Mouse (Mus musculus) midbrain, embryonic 10.5 days (tissue): ENCODE data around the gene Smok2b. TPM values are rescaled to one million over a fixed set of nuclear protein-coding genes. Genes with fewer than 3 reads are reported as not detected.
"Not testable (repeated sequence)": the region's sequence is repeated elsewhere in the genome, so short reads cannot be mapped to it uniquely, and the experiment has no call there.

Source experiments
- DNase-seq: peaks from one replicate; pipeline ENCODE4 v3.0.0-alpha.2; 2017; ENCODE audit warnings: low spot score
- H3K27ac ChIP-seq: fragments of 300-500 bp; sonication (generic); replicated peaks from 2 replicates; pipeline ENCODE4 v1.5.1; 2016; ENCODE audit warnings: mild to moderate bottlenecking
- H3K27me3 ChIP-seq: fragments of 300-500 bp; sonication (generic); 2 replicates; pipeline ENCODE4 v1.6.1; 2016; ENCODE audit warnings: low read depth, mild to moderate bottlenecking; ENCODE audit not compliant: poor library complexity, severe bottlenecking
- H3K36me3 ChIP-seq: fragments of 300-500 bp; sonication (generic); 2 replicates; pipeline ENCODE4 v1.6.1; 2016; ENCODE audit warnings: mild to moderate bottlenecking, moderate library complexity
- H3K4me1 ChIP-seq: fragments of 300-500 bp; sonication (generic); 2 replicates; pipeline ENCODE4 v1.6.1; 2016
- H3K4me3 ChIP-seq: fragments of 300-500 bp; sonication (generic); 2 replicates; pipeline ENCODE4 v1.5.1; 2016; ENCODE audit warnings: mild to moderate bottlenecking, moderate library complexity
- H3K9me3 ChIP-seq: fragments of 300-500 bp; sonication (generic); replicated peaks from 2 replicates; pipeline ENCODE4 v1.6.1; 2016; ENCODE audit warnings: mild to moderate bottlenecking
- WGBS: fragments of 180-500 bp; shearing (Covaris S2); methylation state at CpG from one replicate; pipeline ENCODE4 v1.1.7; 2016; 5-methylcytosine and 5-hydroxymethylcytosine counted together
- polyA plus RNA-seq: library from polyadenylated mRNA; unstranded; fragments of >200 nt; fragmentation: Nextera tagmentation; extraction: Ambion mirVana; gene quantifications from 2 replicates; pipeline ENCODE4 v1.2.1, GENCODE M21; 2016

Smok2b gene
- polyA plus RNA-seq, 1 experiment from 2014 or later, result not detected

DNA sequence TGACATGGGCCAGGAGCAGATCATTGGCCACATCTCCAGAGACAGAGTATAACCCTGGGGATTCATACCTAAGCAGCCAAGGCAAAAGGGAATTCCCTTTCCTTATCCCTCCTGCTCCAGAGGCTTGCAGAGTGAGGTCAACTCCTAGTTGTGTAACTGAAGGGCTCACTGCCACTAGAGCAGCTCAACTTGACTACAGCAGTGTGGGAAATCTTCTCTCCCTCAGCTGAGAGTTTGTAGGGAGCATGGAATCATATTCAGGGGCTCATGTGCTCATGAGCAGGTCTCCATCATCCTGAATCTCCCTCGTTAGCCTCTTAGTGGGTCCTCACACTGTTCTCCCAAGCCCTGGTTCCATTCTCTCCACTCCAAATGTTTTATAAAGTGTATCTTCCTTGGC, 24.8 kb upstream of the Smok2b start:
- not testable (repeated sequence) for H3K36me3 ChIP-seq, H3K27me3 ChIP-seq, DNase-seq, H3K4me1 ChIP-seq, H3K27ac ChIP-seq, H3K4me3 ChIP-seq
- peaks cover 79% of the 10 kb centered on the region for H3K9me3 ChIP-seq
- WGBS, result 77% methylated on average over 1 of the region's 1 CpGs

DNA sequence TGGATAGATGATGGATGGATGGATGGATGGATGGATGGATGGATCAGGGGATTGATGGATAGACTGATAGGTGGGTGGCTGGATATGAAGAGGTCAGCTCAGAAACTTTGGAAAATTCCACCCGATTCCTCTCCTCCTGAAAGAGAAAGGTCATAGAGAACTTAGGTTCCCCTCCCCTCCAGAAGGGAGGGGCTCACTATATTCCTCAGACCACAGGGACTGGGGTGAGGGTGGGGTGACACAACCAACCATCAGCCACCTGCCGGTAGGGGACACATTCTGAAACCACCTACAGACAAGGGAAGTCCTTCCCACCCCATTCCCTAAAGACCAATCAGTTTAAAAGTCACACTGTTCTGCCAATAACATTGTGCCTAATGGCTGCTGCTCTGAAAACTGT, 23.6 kb upstream of the Smok2b start:
- Histone ChIP-seq H3K27me3 (no peaks in the 10 kb centered on the region), H3K4me3 (no peak overlapping the region), H3K27ac (no peak overlapping the region), H3K4me1 (no peaks in the 10 kb centered on the region), H3K36me3 (no peaks in the 10 kb centered on the region), H3K9me3 (peaks cover 78% of the 10 kb centered on the region)
- no peak for DNase-seq
- WGBS, result 88% methylated on average over 2 of the region's 2 CpGs

DNA sequence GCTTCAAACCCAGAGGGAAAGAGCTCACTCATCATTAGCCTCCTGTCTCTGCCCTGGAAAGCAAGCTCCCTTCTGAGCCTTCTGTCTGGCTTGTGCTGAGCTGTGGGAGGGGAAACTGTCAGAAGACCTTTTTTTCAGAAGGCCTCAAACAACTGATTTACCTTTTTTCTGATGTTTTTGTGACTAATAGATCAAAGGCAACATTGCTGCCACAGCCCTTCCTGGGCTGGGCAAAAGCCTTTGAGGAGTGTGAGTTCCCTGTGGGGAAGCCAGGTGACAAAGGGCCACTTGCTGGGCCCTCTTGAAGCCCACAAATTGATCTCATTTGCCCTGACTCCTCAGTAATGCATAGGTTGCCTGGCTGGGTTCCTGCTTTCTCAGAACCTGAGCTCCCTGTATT, 21.6 kb upstream of the Smok2b start:
- H3K36me3 ChIP-seq, H3K4me1 ChIP-seq, DNase-seq, H3K27ac ChIP-seq, H3K4me3 ChIP-seq, H3K27me3 ChIP-seq: not testable (repeated sequence)
- peaks cover 84% of the 10 kb centered on the region for H3K9me3 ChIP-seq

DNA sequence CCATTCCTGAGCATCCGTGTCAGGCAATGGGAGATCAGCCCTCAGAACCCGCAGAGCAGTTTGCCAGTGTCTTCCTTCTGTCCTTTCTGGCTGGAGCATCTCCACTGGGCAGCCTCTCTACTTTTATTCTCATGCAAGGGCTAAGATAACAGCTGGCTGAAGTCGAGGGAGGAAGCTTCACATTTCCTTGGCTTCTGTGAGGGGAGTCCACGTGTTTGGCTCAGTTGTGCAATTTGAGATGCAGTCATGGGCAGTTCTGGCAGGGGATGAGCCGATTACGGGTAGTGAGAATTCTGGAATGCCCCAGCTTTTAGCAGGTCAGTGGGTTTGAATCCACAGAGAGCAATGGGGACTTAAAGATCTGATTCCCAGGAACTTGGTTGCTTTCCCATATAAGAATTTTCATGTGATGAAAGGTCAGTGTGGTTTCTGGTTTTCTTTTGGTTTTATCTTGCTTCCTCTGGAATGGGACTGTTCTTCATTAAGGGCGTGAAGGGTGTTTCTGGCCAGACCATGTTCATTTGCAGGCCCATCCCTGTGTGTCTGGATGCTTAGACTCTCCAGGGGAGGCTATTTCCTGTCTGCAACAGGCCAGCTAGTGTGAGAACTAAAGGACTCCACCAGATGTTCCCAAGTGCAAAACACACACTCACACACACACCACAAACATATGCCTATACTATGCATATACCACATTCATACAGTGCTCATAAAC, 17.8 kb upstream of the Smok2b start:
- 76% methylated on average over 7 of the region's 7 CpGs for WGBS
- Histone ChIP-seq H3K4me1 (no peaks in the 10 kb centered on the region), H3K27ac (no peak overlapping the region), H3K27me3 (no peaks in the 10 kb centered on the region), H3K36me3 (no peaks in the 10 kb centered on the region), H3K9me3 (peaks cover 95% of the 10 kb centered on the region), H3K4me3 (no peak overlapping the region)
- no peak for DNase-seq

DNA sequence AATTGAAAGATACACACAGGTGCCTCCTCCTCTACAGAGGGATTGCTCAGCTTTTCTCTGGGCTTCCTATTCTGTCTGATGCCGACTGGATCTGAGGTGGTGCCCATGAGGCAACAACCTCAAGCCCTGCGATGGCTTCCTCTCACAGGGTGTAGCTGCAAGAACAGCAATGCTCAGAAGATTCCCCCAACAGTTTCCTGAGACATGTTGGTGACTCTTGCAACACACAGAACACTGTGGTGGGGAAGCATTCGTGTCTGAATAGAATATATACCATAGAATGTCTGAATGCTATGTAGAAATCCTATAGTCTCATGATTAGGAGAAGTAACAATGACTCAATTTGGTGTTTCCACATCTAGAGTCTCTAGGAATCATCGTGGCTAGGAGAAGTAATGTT, 15.9 kb upstream of the Smok2b start:
- 65% methylated on average over 4 of the region's 4 CpGs for WGBS

DNA sequence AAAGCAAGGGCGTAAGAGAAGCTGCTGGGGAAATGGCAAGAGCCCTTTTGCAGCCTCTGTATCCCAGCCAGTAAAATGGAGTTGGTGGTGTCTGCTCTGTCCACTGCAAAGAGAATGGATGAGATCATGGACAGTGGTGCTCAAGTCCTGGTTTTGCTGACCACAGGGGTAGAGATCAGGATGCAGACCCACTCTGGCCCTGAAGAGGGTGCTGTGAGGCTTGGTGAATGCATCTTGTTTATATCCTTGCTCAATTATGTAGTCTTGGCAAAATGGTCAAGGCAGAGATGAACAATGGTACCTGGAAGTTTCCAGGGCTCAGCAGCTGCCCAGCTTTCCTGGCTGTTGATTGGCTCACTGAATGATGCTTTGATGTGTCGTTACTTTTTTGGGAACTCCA, 14.5 kb upstream of the Smok2b start:
- 82% methylated on average over 2 of the region's 2 CpGs for WGBS
- Histone ChIP-seq H3K4me3 (no peak overlapping the region), H3K9me3 (peaks cover 100% of the 10 kb centered on the region), H3K27ac (no peak overlapping the region), H3K4me1 (no peaks in the 10 kb centered on the region), H3K27me3 (no peaks in the 10 kb centered on the region), H3K36me3 (no peaks in the 10 kb centered on the region)
- DNase-seq, result no peak

More for the DNA sequence above, 15.9 kb upstream of the Smok2b start:
- Histone ChIP-seq H3K27ac (no peak overlapping the region), H3K4me3 (no peak overlapping the region), H3K9me3 (peaks cover 99% of the 10 kb centered on the region), H3K4me1 (no peaks in the 10 kb centered on the region), H3K36me3 (no peaks in the 10 kb centered on the region), H3K27me3 (no peaks in the 10 kb centered on the region)
- DNase-seq, result no peak

DNA sequence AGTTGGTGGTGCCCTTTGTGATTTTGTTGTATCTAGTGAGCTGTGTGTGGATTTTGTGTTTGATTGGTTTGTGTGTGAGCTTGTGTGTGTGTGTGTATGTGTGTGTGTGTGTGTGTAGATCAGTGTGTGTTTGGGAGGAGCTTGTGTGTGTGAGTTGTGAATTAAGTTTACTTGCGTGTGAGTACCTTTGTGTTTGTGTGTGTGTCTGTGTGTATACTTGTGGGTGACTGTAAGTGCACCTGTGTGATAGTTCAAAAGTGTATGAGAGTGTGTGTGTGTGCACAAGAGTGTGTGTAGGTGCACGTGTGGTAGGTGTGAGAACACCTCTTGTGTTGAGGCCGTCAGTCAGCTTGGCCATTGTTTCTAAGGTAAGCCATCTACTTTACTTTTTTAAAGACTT, 9.2 kb upstream of the Smok2b start, which contains the start of gene Smok2a:
Smok2a (plus strand) TSS at position 301 of the 400 bp plus-strand sequence.
- DNase-seq, result no peak

DNA sequence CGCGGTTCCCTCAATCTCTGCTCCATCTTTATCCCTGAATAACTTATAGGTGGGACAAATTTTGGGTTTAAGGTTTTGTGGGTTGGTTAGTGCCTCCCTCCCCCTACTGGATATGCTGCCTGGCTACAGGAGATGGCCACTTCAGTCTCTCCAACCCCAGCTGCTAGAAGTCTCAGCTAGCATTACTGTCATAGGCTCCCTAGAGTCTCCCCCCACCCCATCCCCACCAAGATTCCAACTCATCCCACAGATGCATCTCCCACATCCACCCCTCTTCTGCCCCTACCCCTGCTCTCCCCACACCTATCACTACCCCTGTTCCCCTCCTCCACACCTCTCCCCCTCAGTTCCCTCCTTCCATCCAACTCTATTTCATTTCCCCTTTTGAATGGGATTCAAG, 8.1 kb upstream of the Smok2b start:
- H3K4me1 ChIP-seq, H3K27ac ChIP-seq, H3K36me3 ChIP-seq, H3K4me3 ChIP-seq, H3K27me3 ChIP-seq, DNase-seq: not testable (repeated sequence)
- WGBS, result 83% methylated on average over 2 of the region's 2 CpGs
- H3K9me3 ChIP-seq, result peaks cover 96% of the 10 kb centered on the region

More for the DNA sequence above, 9.2 kb upstream of the Smok2b start, which contains the start of gene Smok2a:
- Histone ChIP-seq H3K27ac (no peak within 1 kb of the TSS), H3K36me3 (no peaks in the 10 kb centered on the region), H3K4me1 (no peaks in the 10 kb centered on the region), H3K4me3 (no peak within 1 kb of the TSS), H3K9me3 (peaks cover 96% of the 10 kb centered on the region), H3K27me3 (no peaks in the 10 kb centered on the region)
- 87% methylated on average over 3 of the region's 3 CpGs for WGBS

DNA sequence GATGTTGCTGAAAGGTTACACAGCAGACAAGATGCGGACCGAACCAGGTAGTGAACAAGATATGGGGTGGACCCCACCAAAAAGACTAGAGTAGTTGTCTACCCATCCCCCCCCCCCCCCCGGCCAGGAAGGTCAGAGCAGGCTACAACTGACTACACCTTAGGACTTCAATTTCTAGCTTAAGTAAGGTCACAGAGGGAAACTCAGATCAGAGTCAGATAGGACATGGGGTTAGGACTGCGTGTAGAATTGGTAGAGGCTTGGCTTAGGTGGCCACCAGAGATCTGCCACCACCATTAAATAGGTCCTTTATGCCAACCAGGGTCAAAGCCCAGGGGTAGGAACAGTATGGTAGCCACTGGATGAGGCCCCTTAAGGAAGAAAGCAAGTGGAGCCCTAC, 9.4 kb downstream of the Smok2b start:
- not testable (repeated sequence) for H3K27me3 ChIP-seq, H3K4me1 ChIP-seq, DNase-seq, H3K27ac ChIP-seq, H3K4me3 ChIP-seq, H3K36me3 ChIP-seq
- H3K9me3 ChIP-seq, result peaks cover 66% of the 10 kb centered on the region
- 82% methylated on average over 4 of the region's 4 CpGs for WGBS

DNA sequence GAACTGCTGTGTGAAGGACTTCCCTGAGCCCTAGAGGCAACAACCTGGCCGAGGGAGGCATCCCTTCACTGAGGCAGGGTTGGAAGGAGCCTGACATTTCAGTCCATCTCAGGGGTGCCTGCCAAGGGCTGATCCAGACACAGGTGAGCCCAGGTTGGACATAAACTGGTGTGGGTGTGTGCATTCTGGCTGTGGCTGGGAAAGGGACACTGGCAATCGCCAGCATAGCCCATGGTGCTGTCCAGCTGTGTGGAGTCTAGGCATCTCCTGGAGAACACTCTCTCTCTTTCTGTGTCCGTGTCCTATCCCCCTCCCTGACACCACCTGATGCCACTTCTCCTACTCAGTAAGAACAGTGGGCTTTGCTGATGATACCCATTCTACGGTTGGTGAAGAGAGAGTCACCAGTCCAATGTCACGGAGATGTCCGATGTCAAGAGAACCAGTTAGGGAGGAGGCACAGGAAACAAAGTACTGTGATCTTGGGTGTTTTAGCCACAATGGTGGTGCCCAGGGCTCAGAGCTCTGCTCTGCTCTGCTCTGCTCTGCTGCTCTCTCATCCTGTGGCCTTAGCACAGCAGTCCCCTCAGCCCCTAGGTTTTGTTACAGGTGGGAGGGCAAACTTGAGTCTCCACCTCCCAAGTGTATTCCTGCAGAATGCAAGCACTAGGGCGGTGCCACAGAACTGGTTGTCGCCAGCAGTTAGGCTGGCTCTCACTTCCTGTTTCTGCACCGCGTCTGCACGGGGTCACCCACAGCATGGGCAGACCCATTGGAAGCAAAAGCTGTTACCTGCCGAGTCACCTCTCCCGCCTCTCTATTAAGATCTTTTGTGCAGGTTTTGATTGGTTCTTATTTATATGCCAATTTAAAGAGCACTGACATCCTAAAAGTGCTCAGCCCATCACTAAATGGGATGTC, 11.0 kb downstream of the Smok2b start:
- WGBS, result 89% methylated on average over 7 of the region's 13 CpGs
- H3K4me1 ChIP-seq, H3K27ac ChIP-seq, H3K27me3 ChIP-seq, DNase-seq, H3K4me3 ChIP-seq, H3K36me3 ChIP-seq: not testable (repeated sequence)
- peaks cover 50% of the 10 kb centered on the region for H3K9me3 ChIP-seq

DNA sequence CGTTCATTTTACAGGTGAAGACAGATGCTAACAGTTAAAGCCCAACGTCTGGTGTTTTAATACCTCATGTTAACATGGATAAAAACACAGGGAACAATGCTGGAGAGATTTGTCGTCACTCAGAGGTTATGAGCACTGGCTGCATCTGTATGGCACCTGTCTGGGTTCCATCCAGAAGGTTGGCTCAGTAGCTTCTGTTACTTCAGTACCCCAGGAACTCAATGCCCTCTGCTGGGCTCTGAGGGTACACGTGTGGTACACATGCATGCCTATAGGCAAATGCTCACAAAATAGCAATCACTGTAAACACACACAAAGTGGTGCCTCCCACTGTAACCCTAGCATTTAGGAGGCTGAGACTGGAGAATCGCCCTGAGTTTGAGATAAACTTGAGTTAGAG, 24.7 kb downstream of the Smok2b start:
- not testable (repeated sequence) for DNase-seq, H3K4me3 ChIP-seq, H3K4me1 ChIP-seq, H3K27ac ChIP-seq, H3K36me3 ChIP-seq, H3K27me3 ChIP-seq
- 65% methylated on average over 1 of the region's 5 CpGs for WGBS
- peaks cover 20% of the 10 kb centered on the region for H3K9me3 ChIP-seq
